Mouse (Mus musculus): Measurements from ENCODE around the gene Akna. TPM values are rescaled to one million over a fixed set of nuclear protein-coding genes. Genes with fewer than 3 reads are reported as not detected.
"Not testable (repeated sequence)": the region's sequence is repeated elsewhere in the genome, so short reads cannot be mapped to it uniquely, and the experiment has no call there.

Gene Akna
- polyA plus RNA-seq, 1 experiment from 2014 or later, result 6.0 TPM

DNA sequence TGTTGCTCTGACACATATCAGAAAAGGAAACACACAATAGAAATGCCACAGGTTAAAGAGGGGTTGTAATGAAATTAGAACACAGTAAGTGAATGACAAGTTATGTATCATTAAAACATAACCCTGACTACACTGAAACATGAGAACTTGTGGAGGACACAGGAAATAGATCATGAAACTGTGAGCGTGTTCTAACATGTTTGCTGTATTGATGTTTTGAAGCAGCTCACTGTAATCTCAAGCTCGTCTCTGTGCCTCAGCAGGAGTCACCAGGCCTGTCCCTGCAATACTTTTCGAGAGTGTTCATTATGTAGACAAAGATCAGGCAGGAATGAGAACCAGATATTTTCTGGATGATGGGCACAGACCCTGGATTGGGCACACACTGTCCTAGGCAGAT lies 59.5 kb downstream of the Akna start:
- DNase-seq (ENCODE audit: low spot score) (no peak), ATAC-seq (ENCODE audit: insufficient read depth, low FRiP score, low TSS enrichment) (no peak)
- H3K9me3 ChIP-seq (ENCODE audit: control insufficient read depth, low read length), result no peaks in the 10 kb centered on the region
- no peaks in the 10 kb centered on the region for H3K36me3 ChIP-seq (ENCODE audit: control insufficient read depth, insufficient read depth, low read length)
- 77% methylated on average over 3 of the region's 3 CpGs for WGBS
- H3K4me2 ChIP-seq (ENCODE audit: low read depth), result no peak overlapping the region
- H3K27ac ChIP-seq (ENCODE audit: low read depth, low read length), result no peak overlapping the region
- no peaks in the 10 kb centered on the region for H3K4me1 ChIP-seq (ENCODE audit: control insufficient read depth, insufficient read depth, low read length)
- H3K27me3 ChIP-seq (ENCODE audit: control insufficient read depth, insufficient read depth, low read length), result no peaks in the 10 kb centered on the region
- H3K9ac ChIP-seq (ENCODE audit: low read length), result no peak overlapping the region
- no peak overlapping the region for H3K4me3 ChIP-seq (ENCODE audit: low read depth, low read length)

GRCm38 (mm10) chr4:63342491-63342890 lies 60.7 kb downstream of the Akna start:
- H3K4me2 ChIP-seq (ENCODE audit: low read depth), result no peak overlapping the region
- DNase-seq (ENCODE audit: low spot score), result no peak
- 76% methylated on average over 4 of the region's 4 CpGs for WGBS

DNA sequence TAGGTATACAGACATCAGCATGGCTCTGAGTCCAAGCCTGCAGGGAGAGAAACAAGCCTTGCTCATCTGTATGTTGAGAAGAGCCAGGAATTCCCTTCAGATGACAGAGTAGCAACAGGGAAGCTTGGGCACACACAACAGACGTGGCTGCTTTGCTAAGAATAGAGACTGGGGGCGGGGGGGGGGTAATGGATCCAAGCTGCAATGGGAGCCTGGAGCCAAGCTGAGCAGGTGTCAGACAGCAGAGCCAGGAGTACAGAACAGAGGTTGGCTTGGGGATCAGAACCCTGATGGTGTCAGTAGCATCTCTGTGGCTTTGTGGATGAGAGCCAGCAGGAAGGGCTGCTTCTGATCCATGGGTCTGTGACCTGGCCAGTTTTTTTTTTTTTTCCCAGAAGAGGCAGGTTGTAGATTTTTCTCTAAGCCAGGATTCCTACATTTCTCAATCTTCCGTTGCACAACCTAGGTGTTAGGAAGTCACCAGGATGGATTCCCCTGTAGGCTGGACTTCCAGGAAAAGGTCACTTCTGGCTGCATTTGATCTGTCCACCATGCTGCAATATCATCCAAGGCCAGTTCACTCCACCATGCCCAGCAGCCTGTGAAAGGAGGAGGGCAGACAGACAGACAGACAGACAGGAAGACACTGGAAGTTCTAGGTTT lies 64.6 kb downstream of the Akna start:
- Histone ChIP-seq H3K27me3 (ENCODE audit: control insufficient read depth, insufficient read depth, low read length) (no peaks in the 10 kb centered on the region), H3K4me1 (ENCODE audit: control insufficient read depth, insufficient read depth, low read length) (no peaks in the 10 kb centered on the region), H3K36me3 (ENCODE audit: control insufficient read depth, insufficient read depth, low read length) (no peaks in the 10 kb centered on the region), H3K9me3 (ENCODE audit: control insufficient read depth, low read length) (no peaks in the 10 kb centered on the region), H3K4me3 (ENCODE audit: low read depth, low read length) (no peak overlapping the region), H3K9ac (ENCODE audit: low read length) (no peak overlapping the region), H3K4me2 (ENCODE audit: low read depth) (no peak overlapping the region), H3K27ac (ENCODE audit: low read depth, low read length) (no peak overlapping the region)
- no peak for DNase-seq (ENCODE audit: low spot score)
- 77% methylated on average over 3 of the region's 3 CpGs for whole genome bisulfite sequencing
- no peak for ATAC-seq (ENCODE audit: insufficient read depth, low FRiP score, low TSS enrichment)

More at GRCm38 (mm10) chr4:63342491-63342890, 60.7 kb downstream of the Akna start:
- Histone ChIP-seq H3K27me3 (ENCODE audit: control insufficient read depth, insufficient read depth, low read length) (no peaks in the 10 kb centered on the region), H3K4me1 (ENCODE audit: control insufficient read depth, insufficient read depth, low read length) (no peaks in the 10 kb centered on the region), H3K36me3 (ENCODE audit: control insufficient read depth, insufficient read depth, low read length) (no peaks in the 10 kb centered on the region), H3K9me3 (ENCODE audit: control insufficient read depth, low read length) (no peaks in the 10 kb centered on the region), H3K4me3 (ENCODE audit: low read depth, low read length) (no peak overlapping the region), H3K9ac (ENCODE audit: low read length) (no peak overlapping the region), H3K27ac (ENCODE audit: low read depth, low read length) (no peak overlapping the region)
- ATAC-seq (ENCODE audit: insufficient read depth, low FRiP score, low TSS enrichment), result no peak

DNA sequence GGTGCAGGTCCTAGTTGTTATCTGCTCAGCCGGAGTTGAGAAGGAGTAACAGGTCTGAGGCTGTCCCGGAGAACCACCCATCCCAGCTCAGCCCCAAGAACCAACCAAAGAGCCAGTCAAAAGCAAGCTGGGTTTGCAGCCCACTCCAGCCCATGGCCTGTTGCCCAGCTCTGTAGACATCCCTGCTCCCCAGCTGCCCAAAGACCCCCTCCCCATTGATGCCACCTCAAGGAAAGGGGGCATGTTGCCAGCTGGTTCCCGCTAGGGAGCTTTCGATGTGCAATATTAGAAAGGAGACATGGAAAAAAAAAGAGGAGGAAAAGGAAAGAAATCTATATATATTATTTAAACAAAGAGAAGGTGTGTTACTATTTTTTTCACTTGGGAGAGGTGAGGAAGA lies 69.8 kb downstream of the Akna start:
- Histone ChIP-seq H3K4me3 (ENCODE audit: low read depth, low read length) (no peak overlapping the region), H3K36me3 (ENCODE audit: control insufficient read depth, insufficient read depth, low read length) (no peaks in the 10 kb centered on the region), H3K27ac (ENCODE audit: low read depth, low read length) (no peak overlapping the region), H3K9ac (ENCODE audit: low read length) (no peak overlapping the region), H3K9me3 (ENCODE audit: control insufficient read depth, low read length) (no peaks in the 10 kb centered on the region), H3K27me3 (ENCODE audit: control insufficient read depth, insufficient read depth, low read length) (no peaks in the 10 kb centered on the region), H3K4me1 (ENCODE audit: control insufficient read depth, insufficient read depth, low read length) (no peaks in the 10 kb centered on the region), H3K4me2 (ENCODE audit: low read depth) (no peak overlapping the region)
- 92% methylated on average over 4 of the region's 4 CpGs for WGBS
- DNase-seq (ENCODE audit: low spot score), result no peak
- ATAC-seq (ENCODE audit: insufficient read depth, low FRiP score, low TSS enrichment), result no peak

DNA sequence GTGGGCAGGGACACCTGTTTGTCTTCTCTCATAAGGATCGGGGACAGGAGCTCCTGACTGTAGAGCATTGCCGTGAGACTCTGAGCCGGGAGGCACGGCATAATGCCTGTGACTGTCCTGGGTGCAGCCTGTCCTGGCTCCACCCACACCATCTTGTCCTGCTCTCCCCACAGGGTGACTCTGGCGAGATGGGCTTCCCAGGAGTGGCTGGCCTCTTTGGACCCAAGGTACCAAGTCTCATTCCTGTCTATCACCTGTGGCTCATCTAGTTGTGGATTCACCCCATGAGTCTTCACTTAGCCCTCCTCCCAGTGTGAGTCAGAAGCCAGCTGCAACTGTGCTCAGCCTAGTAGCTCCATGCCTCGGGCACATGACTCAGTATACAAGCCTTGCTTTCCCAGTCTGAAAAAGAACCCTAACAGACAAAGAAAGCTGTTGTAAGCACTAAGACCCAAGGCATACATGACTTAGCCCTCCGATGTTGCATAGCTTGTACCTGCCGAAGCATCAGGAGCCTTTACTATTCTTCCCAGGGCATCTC lies 79.8 kb downstream of the Akna start:
- Histone ChIP-seq H3K4me3 (ENCODE audit: low read depth, low read length) (no peak overlapping the region), H3K4me2 (ENCODE audit: low read depth) (no peak overlapping the region), H3K36me3 (ENCODE audit: control insufficient read depth, insufficient read depth, low read length) (no peaks in the 10 kb centered on the region), H3K9me3 (ENCODE audit: control insufficient read depth, low read length) (no peaks in the 10 kb centered on the region), H3K27me3 (ENCODE audit: control insufficient read depth, insufficient read depth, low read length) (no peaks in the 10 kb centered on the region), H3K4me1 (ENCODE audit: control insufficient read depth, insufficient read depth, low read length) (no peaks in the 10 kb centered on the region), H3K9ac (ENCODE audit: low read length) (no peak overlapping the region), H3K27ac (ENCODE audit: low read depth, low read length) (no peak overlapping the region)
- 75% methylated on average over 8 of the region's 8 CpGs for whole genome bisulfite sequencing
- DNase-seq (ENCODE audit: low spot score), result no peak
- no peak for ATAC-seq (ENCODE audit: insufficient read depth, low FRiP score, low TSS enrichment)

DNA sequence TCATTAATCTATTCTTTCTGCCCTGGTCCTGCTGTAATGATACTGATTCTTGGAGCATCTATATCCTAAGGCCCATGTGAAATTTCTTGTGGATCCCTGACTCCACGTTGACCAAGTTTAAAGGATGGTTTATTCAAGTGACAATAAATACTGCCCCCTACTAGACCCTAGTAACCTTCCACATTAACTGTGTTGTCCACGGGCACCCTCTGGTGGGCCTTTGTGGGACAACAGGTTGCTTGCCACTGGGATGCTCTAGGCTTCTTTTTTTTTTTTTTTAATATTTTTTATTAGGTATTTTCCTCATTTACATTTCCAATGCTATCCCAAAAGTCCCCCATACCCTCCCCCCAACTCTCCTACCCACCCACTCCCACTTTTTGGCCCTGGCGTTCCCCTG lies 83.6 kb downstream of the Akna start:
- H3K4me2 ChIP-seq (ENCODE audit: low read depth); H3K4me3 ChIP-seq (ENCODE audit: low read depth, low read length); H3K9ac ChIP-seq (ENCODE audit: low read length); ATAC-seq (ENCODE audit: insufficient read depth, low FRiP score, low TSS enrichment); H3K27me3 ChIP-seq (ENCODE audit: control insufficient read depth, insufficient read depth, low read length); H3K36me3 ChIP-seq (ENCODE audit: control insufficient read depth, insufficient read depth, low read length); H3K9me3 ChIP-seq (ENCODE audit: control insufficient read depth, low read length); H3K27ac ChIP-seq (ENCODE audit: low read depth, low read length); H3K4me1 ChIP-seq (ENCODE audit: control insufficient read depth, insufficient read depth, low read length): not testable (repeated sequence)
- 21% methylated on average over 3 of the region's 3 CpGs for WGBS
- DNase-seq (ENCODE audit: low spot score), result peak; percentile 70

Other genes starting within 250 kb of the Akna start
- 0.57 and 0.60 TPM in 2 replicates for gene Ambp, start 248.6 kb downstream of the Akna start, polyA plus RNA-seq (2014; fragmentation: Nextera tagmentation; extraction: Ambion mirVana)
- gene Kif12, start 231.2 kb downstream of the Akna start, polyA plus RNA-seq (2014; fragmentation: Nextera tagmentation; extraction: Ambion mirVana), result not detected in 2 replicates
- gene Col27a1, start 189.3 kb downstream of the Akna start, polyA plus RNA-seq (2014; fragmentation: Nextera tagmentation; extraction: Ambion mirVana), result 3.5 and 4.0 TPM in 2 replicates
- not detected in 2 replicates for gene Orm1, start 58.8 kb downstream of the Akna start, polyA plus RNA-seq (2014; fragmentation: Nextera tagmentation; extraction: Ambion mirVana)
- not detected in 2 replicates for gene Orm3, start 47.2 kb downstream of the Akna start, polyA plus RNA-seq (2014; fragmentation: Nextera tagmentation; extraction: Ambion mirVana)
- not detected in 2 replicates for gene Orm2, start 40.9 kb downstream of the Akna start, polyA plus RNA-seq (2014; fragmentation: Nextera tagmentation; extraction: Ambion mirVana)
- 8.0 and 10.5 TPM in 2 replicates for gene Whrn, start 92.6 kb upstream of the Akna start, polyA plus RNA-seq (2014; fragmentation: Nextera tagmentation; extraction: Ambion mirVana)
- gene Atp6v1g1, start 141.4 kb upstream of the Akna start, polyA plus RNA-seq (2014; fragmentation: Nextera tagmentation; extraction: Ambion mirVana), result 388 and 403 TPM in 2 replicates
- gene Tmem268, start 155.4 kb upstream of the Akna start, polyA plus RNA-seq (2014; fragmentation: Nextera tagmentation; extraction: Ambion mirVana), result 5.6 and 6.2 TPM in 2 replicates
- not detected in 2 replicates for gene Gm11213, start 201.9 kb upstream of the Akna start, polyA plus RNA-seq (2014; fragmentation: Nextera tagmentation; extraction: Ambion mirVana)
- not detected in 2 replicates for gene Tex48, start 219.1 kb upstream of the Akna start, polyA plus RNA-seq (2014; fragmentation: Nextera tagmentation; extraction: Ambion mirVana)

Measured in neural tube, embryonic 11.5 days (tissue).